10 mouse cellular contexts compared by ENCODE assay signal in genomic region chr7:3275455-3276170, GRCm38 (mm10). TPM values are rescaled to one million over a fixed set of nuclear protein-coding genes. Genes with fewer than 3 reads are reported as not detected.
DNase-seq lines count a peak whose midpoint lies in the region; ATAC-seq and TF ChIP-seq lines count a peak whose summit lies in the region.
"Had no signal": no experiment of that assay in that cellular context is flagged by ENCODE, and none has a peak within 500 bp of the region (broad histone marks: within the 10 kb centered on the region; RNA-seq: fewer than 3 reads in every experiment).

No protein-coding gene starts in this region.

- ATAC-seq in embryonic facial prominence, embryonic 13.5 days (ENCODE audit: insufficient number of reproducible peaks, insufficient read depth, low FRiP score, low TSS enrichment, low read depth), result no peak

- H3K36me3 ChIP-seq in kidney, adult 2 months (ENCODE audit: control insufficient read depth, insufficient read depth, low read length), result no peaks in the 10 kb centered on the region
- no peaks in the 10 kb centered on the region for H3K36me3 ChIP-seq in embryonic facial prominence, embryonic 13.5 days
- H3K36me3 ChIP-seq in myocyte (ENCODE audit: control insufficient read depth, insufficient read depth), result no peaks in the 10 kb centered on the region
- H3K36me3 ChIP-seq: hindbrain, embryonic 13.5 days had no signal

- 52% methylated on average over 6 of the region's 6 CpGs for WGBS in kidney, adult 2 months
- WGBS in embryonic facial prominence, embryonic 13.5 days, result 32% methylated on average over 6 of the region's 6 CpGs

- no peaks in the 10 kb centered on the region for H3K9me3 ChIP-seq in embryonic facial prominence, embryonic 13.5 days
- H3K9me3 ChIP-seq: hindbrain, embryonic 13.5 days had no signal

- TF ChIP-seq CTCF in kidney, adult 2 months (conservative IDR thresholded peaks at IDR 0.05; ENCODE audit: insufficient read depth, insufficient read length, low read depth, low read length), result no peak

- H3K4me3 ChIP-seq in kidney, adult 2 months (ENCODE audit: insufficient read depth, low read depth, low read length), result no peak overlapping the region
- H3K4me3 ChIP-seq in embryonic facial prominence, embryonic 13.5 days, result no peak overlapping the region
- peak overlapping the region; percentile 23 for H3K4me3 ChIP-seq in myocyte
- H3K4me3 ChIP-seq: hindbrain, embryonic 13.5 days had no signal

- no peak overlapping the region for H3K4me2 ChIP-seq in embryonic facial prominence, embryonic 13.5 days
- peak overlapping the region; percentile 58 for H3K4me2 ChIP-seq in myocyte (ENCODE audit: low read depth)
- H3K4me2 ChIP-seq: hindbrain, embryonic 13.5 days had no signal

- H3K9ac ChIP-seq in embryonic facial prominence, embryonic 13.5 days, result no peak overlapping the region
- H3K9ac ChIP-seq: hindbrain, embryonic 13.5 days had no signal

- no peaks in the 10 kb centered on the region for H3K27me3 ChIP-seq in kidney, adult 2 months (replicated peaks; ENCODE audit: control insufficient read depth, insufficient read depth, low read length)
- H3K27me3 ChIP-seq in embryonic facial prominence, embryonic 13.5 days, result no peaks in the 10 kb centered on the region
- no peaks in the 10 kb centered on the region for H3K27me3 ChIP-seq in myocyte (ENCODE audit: control insufficient read depth, insufficient read depth, insufficient read length)
- H3K27me3 ChIP-seq: hindbrain, embryonic 13.5 days had no signal

- no peaks in the 10 kb centered on the region for H3K79me2 ChIP-seq in myocyte (ENCODE audit: control insufficient read depth, insufficient read depth)

- no peaks in the 10 kb centered on the region for H3K4me1 ChIP-seq in kidney, adult 2 months (ENCODE audit: control insufficient read depth, insufficient read depth, low read length)
- H3K4me1 ChIP-seq in embryonic facial prominence, embryonic 13.5 days, result peaks cover 8% of the 10 kb centered on the region; the same call in 1 of the 2 replicates
- H3K4me1 ChIP-seq: hindbrain, embryonic 13.5 days had no signal

- intact Hi-C loops in left cerebral cortex, postnatal 10 days (cut with DNase I), result no loop called here

- peak; percentile 57 for DNase-seq in kidney, adult 2 months
- DNase-seq in kidney, postnatal 25 days, result no peak
- DNase-seq in kidney, postnatal 14 days, result peak; percentile 38
- DNase-seq in right cerebral cortex, postnatal 14 days, result no peak
- DNase-seq in left cerebral cortex, postnatal 10 days (ENCODE audit: extremely low spot score in 1 of 2, low spot score in 2 of 2), result no peak
- no peak for DNase-seq in thymus, postnatal 36 days
- DNase-seq: thymus, adult 2 months had no signal

- H3K27ac ChIP-seq in kidney, adult 2 months (ENCODE audit: insufficient read depth, low read depth, low read length), result peak overlapping the region; percentile 65; the same call in 1 of the 2 replicates
- H3K27ac ChIP-seq in embryonic facial prominence, embryonic 13.5 days, result peak overlapping the region; percentile 64
- H3K27ac ChIP-seq: hindbrain, embryonic 13.5 days had no signal

- no peak for TF ChIP-seq POLR2A in kidney, adult 2 months (IDR thresholded peaks at IDR 0.05; ENCODE audit: low read depth, low read length)
- peak; percentile 45 for TF ChIP-seq POLR2A in myocyte (IDR thresholded peaks at IDR 0.05; ENCODE audit: insufficient read length, low read depth)

- no peak overlapping the region for H3ac ChIP-seq in myocyte (ENCODE audit: control insufficient read depth, insufficient read length)

TF ChIP-seq in myocyte, 11 proteins besides CTCF, POLR2A, EP300 and RAD21:
- TF ChIP-seq CEBPB (IDR thresholded peaks at IDR 0.05; ENCODE audit: insufficient read depth, poor library complexity, severe bottlenecking) (0 out of 2 replicates have a peak, but pooled peaks have one; percentile 7), MAX (IDR thresholded peaks at IDR 0.05; ENCODE audit: low read depth) (no peak)

RNA-seq across cellular contexts. Expression of gene Myadm, which starts 13.3 kb away (rescaled TPM):
- 111 and 114 TPM in 2 replicates for polyA plus RNA-seq in kidney, adult 2 months (2012; rRNA removed)
- 43.3 and 44.7 TPM in 2 replicates for polyA plus RNA-seq in embryonic facial prominence, embryonic 13.5 days (2015; fragmentation: Nextera tagmentation; extraction: Ambion mirVana)
- polyA plus RNA-seq in myocyte (2012; fragmentation: generic; extraction: Trizol), result 209 TPM
- 10 to 100 TPM; 77.1 to 81.5 TPM for total RNA-seq in left cerebral cortex, postnatal 10 days (2021)

RNA-seq across cellular contexts. Expression of gene Prkcg, which starts 13.4 kb away (rescaled TPM):
- polyA plus RNA-seq in kidney, adult 2 months (2012; rRNA removed), result 0.44 and 0.77 TPM in 2 replicates
- 0.17 TPM in 1 of 2 replicates, not detected in the other for polyA plus RNA-seq in embryonic facial prominence, embryonic 13.5 days (2015; fragmentation: Nextera tagmentation; extraction: Ambion mirVana)
- 0.50 TPM for polyA plus RNA-seq in myocyte (2012; fragmentation: generic; extraction: Trizol)
- total RNA-seq in left cerebral cortex, postnatal 10 days (2021), result 100 to 1,000 TPM; 323 to 329 TPM

RNA-seq across cellular contexts. Expression of gene Nlrp12, which starts 26.1 kb away (rescaled TPM):
- 0.02 TPM in 1 of 2 replicates, not detected in the other for polyA plus RNA-seq in kidney, adult 2 months (2012; rRNA removed)
- not detected in 2 replicates for polyA plus RNA-seq in embryonic facial prominence, embryonic 13.5 days (2015; fragmentation: Nextera tagmentation; extraction: Ambion mirVana)
- not detected for polyA plus RNA-seq in myocyte (2012; fragmentation: generic; extraction: Trizol)
- under 1 TPM; 0.08 to 0.19 TPM for total RNA-seq in left cerebral cortex, postnatal 10 days (2021)

RNA-seq across cellular contexts. Expression of gene Cacng7, which starts 57.1 kb away (rescaled TPM):
- polyA plus RNA-seq in kidney, adult 2 months (2012; rRNA removed), result 3.4 and 4.4 TPM in 2 replicates
- polyA plus RNA-seq in embryonic facial prominence, embryonic 13.5 days (2015; fragmentation: Nextera tagmentation; extraction: Ambion mirVana), result 3.3 and 3.7 TPM in 2 replicates
- 0.72 TPM for polyA plus RNA-seq in myocyte (2012; fragmentation: generic; extraction: Trizol)
- total RNA-seq in left cerebral cortex, postnatal 10 days (2021), result 100 to 1,000 TPM; 144 to 148 TPM

Comparison
In these comparisons a context has a peak if more than half of its experiments do, and no peak if none do; other contexts are left out.
1. DNase-seq: peak in kidney, adult 2 months (single experiment) and kidney, postnatal 14 days (single experiment); none in kidney, postnatal 25 days (0 of 2), right cerebral cortex, postnatal 14 days (single experiment), left cerebral cortex, postnatal 10 days (0 of 2) and thymus, postnatal 36 days (0 of 2).